Mouse (Mus musculus) neural tube, embryonic 13.5 days (tissue): ENCODE data around the gene Cntn6. TPM values are rescaled to one million over a fixed set of nuclear protein-coding genes. Genes with fewer than 3 reads are reported as not detected.
A peak's percentile ranks its signal among the peaks of the same experiment; 100 is the strongest.

Experiments
- ATAC-seq: fragments of 200-750 bp; cut with Nextera tagmentation; 2 replicates; pipeline ENCODE4 v1.8.0; 2017; ENCODE audit warnings: low read depth, mild to moderate bottlenecking, moderate TSS enrichment, moderate library complexity
- H3K27ac ChIP-seq: fragments of 300-500 bp; sonication (generic); replicated peaks from 2 replicates; pipeline ENCODE4 v1.5.1; 2015; ENCODE audit warnings: moderate library complexity, mild to moderate bottlenecking, inconsistent platforms
- H3K27me3 ChIP-seq: fragments of 300-500 bp; sonication (generic); 2 replicates; pipeline ENCODE4 v1.6.1; 2015; ENCODE audit warnings: mild to moderate bottlenecking, inconsistent platforms
- H3K36me3 ChIP-seq: fragments of 300-500 bp; sonication (generic); 2 replicates; pipeline ENCODE4 v1.6.1; 2015; ENCODE audit warnings: mild to moderate bottlenecking, inconsistent platforms
- H3K4me1 ChIP-seq: fragments of 300-500 bp; sonication (generic); replicated peaks from 2 replicates; pipeline ENCODE4 v1.6.1; 2015; ENCODE audit warnings: inconsistent platforms
- H3K4me2 ChIP-seq: fragments of 300-500 bp; sonication (generic); 2 replicates; pipeline ENCODE4 v1.6.1; 2015; ENCODE audit warnings: inconsistent platforms, mild to moderate bottlenecking, moderate library complexity
- H3K4me3 ChIP-seq: fragments of 300-500 bp; sonication (generic); 2 replicates; pipeline ENCODE4 v1.5.1; 2015; ENCODE audit warnings: mild to moderate bottlenecking, inconsistent platforms
- H3K9ac ChIP-seq: fragments of 300-500 bp; sonication (generic); 2 replicates; pipeline ENCODE4 v1.6.1; 2015; ENCODE audit warnings: moderate library complexity, mild to moderate bottlenecking, inconsistent platforms
- H3K9me3 ChIP-seq: fragments of 300-500 bp; sonication (generic); 2 replicates; pipeline ENCODE4 v1.6.1; 2016; ENCODE audit warnings: inconsistent platforms
- WGBS: fragments of 180-500 bp; shearing (Covaris S2); methylation state at CpG from one replicate; pipeline ENCODE4 v1.1.7; 2015; 5-methylcytosine and 5-hydroxymethylcytosine counted together
- polyA plus RNA-seq: library from polyadenylated mRNA; unstranded; fragments of >200 nt; fragmentation: Nextera tagmentation; extraction: Ambion mirVana; gene quantifications from 2 replicates; pipeline ENCODE4 v1.2.1, GENCODE M21; 2015

Cntn6 gene
- 7.6 and 9.1 TPM in 2 replicates for polyA plus RNA-seq

DNA sequence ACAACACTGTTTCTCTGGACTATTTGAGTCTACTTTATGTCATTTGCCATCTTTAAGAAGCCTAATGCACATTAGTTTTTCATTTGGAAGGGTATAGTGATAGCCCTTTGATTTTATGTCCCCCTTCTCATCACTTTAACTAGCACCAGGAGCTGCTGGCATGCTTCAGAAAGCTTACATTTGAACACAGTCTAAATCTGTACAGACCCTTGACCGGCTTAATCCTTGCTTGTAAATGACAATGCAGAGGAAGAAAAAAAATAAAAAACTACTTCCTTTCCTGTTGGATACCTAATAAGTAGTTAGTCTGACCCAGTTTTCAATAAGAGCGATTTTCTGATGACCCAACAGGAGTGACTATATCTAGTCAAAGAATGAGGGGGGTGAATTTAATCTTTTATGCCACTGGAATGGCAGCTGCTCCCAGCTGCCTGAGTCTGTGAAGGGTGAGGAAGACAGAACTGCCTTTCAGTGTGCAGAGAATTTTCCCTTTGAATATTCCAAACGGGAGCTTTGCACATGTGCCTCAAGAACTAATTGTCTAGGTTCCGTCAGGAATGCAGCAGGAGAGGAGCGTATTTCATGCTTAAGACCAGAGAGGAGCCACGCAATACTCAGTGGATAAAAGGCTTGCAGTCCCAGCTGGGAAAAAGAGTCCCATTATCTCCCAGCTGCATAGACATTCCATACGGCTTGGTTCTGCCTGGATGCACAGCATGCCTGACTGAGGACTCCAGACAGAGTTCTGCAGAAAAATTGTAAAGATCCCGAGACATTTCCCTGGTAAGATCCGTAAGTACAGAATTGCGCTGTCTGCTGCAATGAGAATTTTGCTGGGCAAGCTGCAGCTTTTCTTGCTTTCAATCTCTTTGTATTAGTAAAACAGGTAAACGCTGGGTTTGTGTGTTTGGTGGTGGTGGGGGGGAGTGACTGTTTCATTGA lies at the start of gene Cntn6:
Cntn6 (plus strand) TSS at position 301 of the 942 bp plus-strand sequence.
- Histone ChIP-seq H3K4me1 (peaks cover 18% of the 10 kb centered on the region), H3K9ac (peak within 1 kb of the TSS; percentile 65), H3K27me3 (no peaks in the 10 kb centered on the region), H3K27ac (peak within 1 kb of the TSS; percentile 78), H3K4me3 (peak within 1 kb of the TSS; percentile 37), H3K4me2 (peak within 1 kb of the TSS; percentile 53), H3K9me3 (no peaks in the 10 kb centered on the region), H3K36me3 (no peaks in the 10 kb centered on the region)
- WGBS, result 14% methylated on average over 11 of the region's 11 CpGs
- peak; percentile 95 for ATAC-seq

DNA sequence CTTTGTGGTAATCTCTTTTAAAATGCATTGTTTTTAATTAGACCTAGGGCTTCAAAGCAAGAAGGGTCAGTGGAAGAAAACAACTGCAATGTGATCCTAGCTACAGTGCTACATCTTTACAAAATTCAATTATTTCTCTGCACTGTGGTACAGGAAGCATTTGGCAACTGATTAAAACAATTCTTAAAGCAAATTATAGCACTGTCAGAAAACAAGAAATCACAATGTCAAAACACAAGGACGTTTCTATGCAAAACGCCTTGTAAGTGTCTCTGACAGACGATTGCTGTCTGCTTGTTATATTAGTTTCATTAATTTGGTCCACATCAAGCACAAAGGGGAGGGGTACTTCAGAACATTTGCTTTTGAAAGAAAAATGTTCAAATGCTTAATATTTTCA lies 48.9 kb upstream of the Cntn6 start:
- Histone ChIP-seq H3K4me1 (no peaks in the 10 kb centered on the region), H3K27ac (no peak overlapping the region), H3K4me3 (no peak overlapping the region), H3K9me3 (no peaks in the 10 kb centered on the region), H3K4me2 (no peak overlapping the region), H3K27me3 (no peaks in the 10 kb centered on the region), H3K9ac (no peak overlapping the region), H3K36me3 (no peaks in the 10 kb centered on the region)
- 45% methylated on average over 3 of the region's 3 CpGs for WGBS
- ATAC-seq, result no peak

GRCm38 (mm10) chr6:104470706-104471105 lies 21.9 kb upstream of the Cntn6 start:
- ATAC-seq, result no peak
- no peak overlapping the region for H3K4me2 ChIP-seq
- H3K27me3 ChIP-seq, result no peaks in the 10 kb centered on the region
- no peaks in the 10 kb centered on the region for H3K4me1 ChIP-seq
- no peak overlapping the region for H3K27ac ChIP-seq
- no peak overlapping the region for H3K9ac ChIP-seq
- H3K9me3 ChIP-seq, result no peaks in the 10 kb centered on the region
- no peak overlapping the region for H3K4me3 ChIP-seq
- H3K36me3 ChIP-seq, result no peaks in the 10 kb centered on the region
- WGBS, result 96% methylated on average over 1 of the region's 1 CpGs

DNA sequence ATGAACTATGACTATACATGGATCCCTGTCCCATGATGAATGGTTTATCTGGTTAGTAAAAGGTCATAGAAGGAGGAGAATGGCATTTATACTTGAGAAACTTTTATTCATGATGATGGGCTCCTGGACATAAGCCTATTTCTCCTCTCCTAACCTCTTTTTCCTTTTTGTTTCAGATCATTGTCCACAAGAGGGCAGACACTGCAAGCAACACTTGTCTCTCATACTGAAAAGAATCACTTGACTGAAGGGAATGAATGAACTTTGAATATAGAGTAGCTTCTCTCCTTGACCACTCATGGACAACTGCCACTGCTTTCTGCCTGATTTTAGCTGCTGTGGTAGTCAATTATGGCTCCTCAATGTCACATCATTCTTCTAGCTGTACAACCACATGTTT lies 13.3 kb upstream of the Cntn6 start:
- no peak overlapping the region for H3K4me2 ChIP-seq
- no peak overlapping the region for H3K4me3 ChIP-seq
- no peaks in the 10 kb centered on the region for H3K9me3 ChIP-seq
- no peak overlapping the region for H3K9ac ChIP-seq
- H3K27me3 ChIP-seq, result no peaks in the 10 kb centered on the region
- no peaks in the 10 kb centered on the region for H3K4me1 ChIP-seq
- no peak overlapping the region for H3K27ac ChIP-seq
- no peaks in the 10 kb centered on the region for H3K36me3 ChIP-seq
- no peak for ATAC-seq

DNA sequence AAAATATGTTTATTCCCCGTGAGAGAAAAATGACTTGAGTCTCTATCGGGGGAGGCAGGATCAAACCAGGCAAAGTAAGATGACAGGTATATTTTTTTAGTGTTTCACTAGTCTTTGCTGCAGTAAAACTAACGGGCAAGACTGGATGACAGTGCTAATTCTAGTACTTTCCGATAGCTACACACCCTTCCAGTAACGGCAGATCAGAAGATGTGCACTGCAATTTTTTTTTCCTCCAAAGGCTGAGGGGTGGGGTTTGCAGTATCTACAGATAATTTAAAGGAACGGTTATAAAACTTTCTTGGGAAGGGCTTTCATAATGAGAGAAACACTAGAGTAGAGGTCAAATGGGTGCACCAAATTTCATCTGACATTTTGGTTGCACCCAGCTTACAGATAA lies 869 bp downstream of the Cntn6 start:
- H3K9ac ChIP-seq, result peak overlapping the region; percentile 65
- peak; percentile 63; the same call in 1 of the 2 replicates for ATAC-seq
- no peaks in the 10 kb centered on the region for H3K36me3 ChIP-seq
- no peaks in the 10 kb centered on the region for H3K27me3 ChIP-seq
- H3K27ac ChIP-seq, result peak overlapping the region; percentile 78
- no peaks in the 10 kb centered on the region for H3K9me3 ChIP-seq
- WGBS, result 49% methylated on average over 6 of the region's 6 CpGs
- H3K4me3 ChIP-seq, result peak overlapping the region; percentile 37
- peaks cover 18% of the 10 kb centered on the region for H3K4me1 ChIP-seq
- peak overlapping the region; percentile 53 for H3K4me2 ChIP-seq

DNA sequence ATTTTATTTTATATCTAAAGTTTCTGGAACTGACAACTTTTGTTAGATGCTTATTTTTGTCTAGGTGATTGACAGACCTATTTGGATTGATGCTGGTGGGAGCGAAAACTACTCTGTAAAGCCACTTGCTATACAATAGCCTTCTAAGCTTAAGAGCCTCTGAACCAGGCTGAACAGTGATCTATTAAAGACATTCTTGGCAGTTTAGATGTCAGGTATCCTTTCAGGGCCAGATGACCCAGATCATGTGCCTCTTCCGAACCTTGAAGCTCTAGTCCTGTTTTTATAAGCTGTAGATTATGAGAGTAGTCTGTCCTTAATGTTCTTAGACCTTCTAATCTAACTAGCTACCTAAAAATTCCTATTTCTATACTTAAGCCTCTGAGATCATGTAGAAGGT lies 3.2 kb downstream of the Cntn6 start:
- Histone ChIP-seq H3K4me2 (no peak overlapping the region), H3K9me3 (no peaks in the 10 kb centered on the region), H3K27ac (no peak overlapping the region), H3K9ac (no peak overlapping the region), H3K4me1 (peaks cover 18% of the 10 kb centered on the region), H3K27me3 (no peaks in the 10 kb centered on the region), H3K36me3 (no peaks in the 10 kb centered on the region), H3K4me3 (no peak overlapping the region)
- no peak for ATAC-seq
- WGBS, result 76% methylated on average over 2 of the region's 2 CpGs

GRCm38 (mm10) chr6:104563993-104564392 lies 71.4 kb downstream of the Cntn6 start:
- no peak overlapping the region for H3K4me3 ChIP-seq
- no peaks in the 10 kb centered on the region for H3K9me3 ChIP-seq
- no peaks in the 10 kb centered on the region for H3K27me3 ChIP-seq
- no peaks in the 10 kb centered on the region for H3K4me1 ChIP-seq
- no peak for ATAC-seq
- no peak overlapping the region for H3K4me2 ChIP-seq
- WGBS, result 97% methylated on average over 1 of the region's 1 CpGs
- no peak overlapping the region for H3K27ac ChIP-seq
- H3K9ac ChIP-seq, result no peak overlapping the region
- no peaks in the 10 kb centered on the region for H3K36me3 ChIP-seq

DNA sequence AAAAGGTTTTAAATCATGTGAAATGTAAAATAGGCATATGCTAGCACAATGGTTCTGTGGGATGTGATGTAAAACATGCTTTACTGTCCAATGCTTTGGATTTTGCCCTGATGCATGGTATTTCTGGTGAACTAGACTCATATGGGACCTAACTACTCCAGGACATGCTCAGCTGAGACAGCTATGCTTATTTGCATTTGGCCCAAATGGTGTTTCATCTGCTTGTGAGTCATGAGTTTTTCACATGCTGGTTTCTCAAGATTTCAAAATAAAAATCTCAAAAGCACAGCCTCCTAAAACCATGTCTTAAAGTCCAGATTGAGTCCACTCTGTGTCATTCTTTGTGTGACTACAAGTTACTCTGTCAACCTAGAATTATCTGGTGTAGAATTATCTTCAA lies 77.0 kb downstream of the Cntn6 start:
- Histone ChIP-seq H3K9me3 (no peaks in the 10 kb centered on the region), H3K4me1 (no peaks in the 10 kb centered on the region), H3K4me3 (no peak overlapping the region), H3K4me2 (no peak overlapping the region), H3K9ac (no peak overlapping the region), H3K27me3 (no peaks in the 10 kb centered on the region), H3K36me3 (no peaks in the 10 kb centered on the region), H3K27ac (no peak overlapping the region)
- no peak for ATAC-seq

GRCm38 (mm10) chr6:104588028-104588427 lies 95.4 kb downstream of the Cntn6 start:
- Histone ChIP-seq H3K4me3 (no peak overlapping the region), H3K27me3 (no peaks in the 10 kb centered on the region), H3K9me3 (no peaks in the 10 kb centered on the region), H3K4me1 (no peaks in the 10 kb centered on the region), H3K27ac (no peak overlapping the region), H3K9ac (no peak overlapping the region), H3K4me2 (no peak overlapping the region), H3K36me3 (no peaks in the 10 kb centered on the region)
- whole genome bisulfite sequencing, result 61% methylated on average over 3 of the region's 3 CpGs
- no peak for ATAC-seq

GRCm38 (mm10) chr6:104600838-104601397 lies 108.3 kb downstream of the Cntn6 start:
- peaks cover 22% of the 10 kb centered on the region for H3K4me1 ChIP-seq
- H3K27ac ChIP-seq, result no peak overlapping the region
- 71% methylated on average over 2 of the region's 2 CpGs for WGBS
- H3K9ac ChIP-seq, result no peak overlapping the region
- ATAC-seq, result no peak
- H3K36me3 ChIP-seq, result no peaks in the 10 kb centered on the region
- no peak overlapping the region for H3K4me2 ChIP-seq
- no peaks in the 10 kb centered on the region for H3K27me3 ChIP-seq
- H3K4me3 ChIP-seq, result no peak overlapping the region
- no peaks in the 10 kb centered on the region for H3K9me3 ChIP-seq

DNA sequence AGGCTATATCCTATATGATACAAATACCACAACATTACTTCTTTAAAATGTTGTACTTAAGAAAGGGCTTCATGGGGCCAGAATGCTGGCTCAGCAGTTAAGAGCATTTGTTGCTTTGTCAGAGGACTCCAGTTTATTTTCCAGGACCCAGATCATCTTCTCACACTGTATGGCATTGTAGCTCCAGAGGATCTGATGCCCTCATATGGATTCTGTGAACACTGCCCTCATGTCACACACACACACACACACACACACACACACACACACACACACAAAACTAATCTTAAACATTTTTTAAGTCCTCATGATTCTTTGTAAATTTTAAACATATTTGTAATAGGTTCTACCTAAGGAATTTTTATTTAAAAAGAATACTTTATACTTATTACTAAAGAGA lies 110.3 kb downstream of the Cntn6 start:
- H3K27me3 ChIP-seq, result no peaks in the 10 kb centered on the region
- no peaks in the 10 kb centered on the region for H3K9me3 ChIP-seq
- H3K4me1 ChIP-seq, result peaks cover 22% of the 10 kb centered on the region
- H3K4me3 ChIP-seq, result no peak overlapping the region
- 0 out of 2 replicates have a peak overlapping the region, but pooled peaks have one; percentile 42 for H3K27ac ChIP-seq
- H3K4me2 ChIP-seq, result no peak overlapping the region
- no peaks in the 10 kb centered on the region for H3K36me3 ChIP-seq
- H3K9ac ChIP-seq, result no peak overlapping the region
- no peak for ATAC-seq

GRCm38 (mm10) chr6:104603371-104603770 lies 110.8 kb downstream of the Cntn6 start:
- H3K27me3 ChIP-seq, result no peaks in the 10 kb centered on the region
- no peak overlapping the region for H3K4me3 ChIP-seq
- H3K4me1 ChIP-seq, result peaks cover 22% of the 10 kb centered on the region
- H3K9me3 ChIP-seq, result no peaks in the 10 kb centered on the region
- peak overlapping the region; percentile 61 for H3K27ac ChIP-seq
- H3K9ac ChIP-seq, result no peak overlapping the region
- no peaks in the 10 kb centered on the region for H3K36me3 ChIP-seq
- no peak overlapping the region for H3K4me2 ChIP-seq
- 12% methylated on average over 4 of the region's 4 CpGs for WGBS
- peak; percentile 93 for ATAC-seq
